Mouse (Mus musculus) mouse embryonic stem cell (cell line): ENCODE data around the gene Gm49355.

ENCODE experiments used
- in situ Hi-C, 2 experiments: fragments of 300-500 bp; cut with MboI; formaldehyde crosslinking; loops; 1 replicate in 1 of 2; 3 replicates in 1 of 2; pipeline ENCODE4 v1.14.3; 2019 to 2020; ENCODE audit warnings: low sequenced_read_pairs in 2 of 2, low pct_unique_long_range_greater_than_20kb in 1 of 2, mixed read lengths in 1 of 2; ENCODE audit not compliant: unreplicated experiment in 1 of 2

The Gm49355 gene

DNA sequence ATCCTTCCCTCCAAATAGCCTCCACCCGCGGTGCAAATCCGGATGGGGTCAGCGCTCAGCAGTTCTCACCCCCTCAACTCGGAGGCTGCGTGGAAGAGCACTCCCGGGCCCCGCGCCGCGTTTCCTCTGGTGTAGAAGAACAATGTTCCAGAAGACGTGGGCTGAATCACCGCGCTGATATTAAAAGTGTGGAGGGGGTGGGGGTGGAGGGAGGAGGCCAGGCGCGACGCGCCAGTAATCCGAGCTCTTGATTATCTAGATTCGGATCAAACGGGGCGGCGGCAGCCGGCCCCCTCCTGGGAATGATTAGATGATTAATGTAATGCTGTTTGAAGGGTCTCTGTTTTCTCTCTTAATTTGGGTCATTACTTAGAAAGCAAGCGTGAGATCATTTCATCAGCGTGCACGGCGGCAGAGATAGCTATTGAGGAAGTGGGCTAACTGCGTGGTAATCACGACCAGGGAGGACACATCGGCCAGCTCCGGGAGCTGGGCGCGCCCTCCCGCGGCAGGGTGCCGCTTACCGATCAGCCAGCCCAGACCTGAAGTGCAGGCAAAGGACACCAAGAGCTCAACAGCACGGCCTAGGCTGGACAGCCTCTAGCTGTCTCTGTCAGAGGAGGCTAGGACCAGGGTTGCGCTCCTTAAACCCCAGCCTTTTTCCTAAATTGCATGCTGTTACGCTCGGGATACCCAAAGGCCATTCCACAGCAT, 57.5 kb downstream of the Gm49355 start:
- in situ Hi-C loops: no loop called here

DNA sequence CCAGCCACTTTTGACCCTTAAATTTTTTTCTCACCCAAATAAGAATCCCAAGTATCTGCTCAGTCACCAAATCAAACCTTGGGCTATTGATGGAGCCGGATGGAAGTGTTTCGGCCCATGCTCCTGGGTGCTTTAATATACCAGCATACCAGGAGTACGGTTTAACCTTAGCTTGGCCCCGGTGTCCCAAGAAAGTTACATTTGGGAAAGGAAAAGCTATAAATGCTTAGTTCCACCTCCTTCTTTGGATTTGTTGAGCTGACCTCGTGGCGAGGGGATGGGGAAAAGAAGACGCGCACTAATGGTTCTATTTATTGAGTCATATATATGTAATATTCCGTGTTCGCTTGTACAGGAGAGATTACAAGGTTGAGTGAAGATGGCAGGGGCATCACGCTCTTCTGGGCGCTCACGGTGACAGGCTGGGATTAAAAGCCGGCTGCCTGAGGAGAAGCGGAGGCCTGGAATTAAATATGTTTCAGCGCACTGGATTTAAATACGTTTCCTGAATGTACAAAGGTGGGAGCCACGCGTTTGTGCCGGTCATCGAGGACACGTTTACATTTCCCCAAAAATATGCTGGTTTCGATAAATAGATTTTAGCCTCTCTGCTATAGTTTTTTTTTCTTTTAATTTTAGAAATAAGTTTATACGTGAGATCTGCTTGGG, 58.1 kb downstream of the Gm49355 start:
- in situ Hi-C loops: no loop called here

DNA sequence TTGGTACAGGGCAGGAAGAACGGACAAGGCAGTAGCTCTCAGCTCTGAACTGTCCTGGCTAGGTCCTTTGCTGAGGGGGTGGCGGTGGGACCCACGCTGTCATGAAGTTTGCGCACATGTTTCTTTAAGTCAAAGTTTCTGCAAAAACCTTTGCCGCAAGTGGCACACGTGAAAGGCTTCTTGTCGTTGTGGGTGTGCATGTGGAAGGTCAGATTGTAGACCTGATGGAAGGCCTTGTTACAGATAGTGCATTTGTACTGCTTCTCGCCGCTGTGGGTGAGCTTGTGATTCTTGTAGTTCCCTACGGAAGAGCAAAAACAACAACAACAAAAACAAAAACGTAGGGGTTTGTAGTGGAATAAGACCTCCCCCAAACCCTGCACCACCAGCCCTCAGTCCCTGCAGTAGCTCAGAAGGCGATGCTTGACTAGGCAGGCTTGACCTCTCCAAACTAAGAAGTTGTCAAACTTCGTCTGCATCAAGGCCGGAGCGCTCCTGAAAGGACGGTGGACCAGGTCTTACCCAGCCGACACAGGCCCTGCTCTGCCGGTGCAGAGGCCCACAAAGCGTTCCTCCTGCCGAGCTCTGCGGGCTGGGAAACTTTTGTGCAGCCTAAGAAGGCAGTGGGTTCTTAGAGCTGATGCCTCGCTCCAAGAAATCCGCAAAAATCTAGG, 58.8 kb downstream of the Gm49355 start:
- in situ Hi-C loops: no loop called here

DNA sequence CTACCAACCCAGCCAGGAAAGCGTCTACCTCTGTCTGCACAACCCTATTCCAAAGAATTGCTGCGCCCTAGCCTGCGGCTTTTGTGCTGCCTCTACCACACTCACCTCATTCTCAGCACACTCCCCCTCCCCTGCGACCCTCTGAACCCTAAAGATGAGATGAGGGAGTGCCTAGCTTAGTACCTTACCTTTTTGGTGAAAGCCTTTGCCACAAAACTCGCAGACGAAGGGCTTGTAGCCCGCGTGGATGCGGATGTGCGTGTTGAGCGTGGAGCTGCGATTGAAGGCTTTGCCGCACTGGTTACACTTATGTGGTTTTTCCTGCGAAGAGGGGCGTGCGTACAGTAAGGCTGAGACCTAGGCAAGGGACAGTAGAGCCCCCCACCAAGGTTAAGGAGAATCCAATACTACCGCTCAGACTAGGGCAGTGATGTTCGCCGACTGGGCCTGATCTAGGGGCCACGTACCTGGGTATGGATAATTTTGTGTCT, 59.7 kb downstream of the Gm49355 start:
- in situ Hi-C loops: no loop called here

DNA sequence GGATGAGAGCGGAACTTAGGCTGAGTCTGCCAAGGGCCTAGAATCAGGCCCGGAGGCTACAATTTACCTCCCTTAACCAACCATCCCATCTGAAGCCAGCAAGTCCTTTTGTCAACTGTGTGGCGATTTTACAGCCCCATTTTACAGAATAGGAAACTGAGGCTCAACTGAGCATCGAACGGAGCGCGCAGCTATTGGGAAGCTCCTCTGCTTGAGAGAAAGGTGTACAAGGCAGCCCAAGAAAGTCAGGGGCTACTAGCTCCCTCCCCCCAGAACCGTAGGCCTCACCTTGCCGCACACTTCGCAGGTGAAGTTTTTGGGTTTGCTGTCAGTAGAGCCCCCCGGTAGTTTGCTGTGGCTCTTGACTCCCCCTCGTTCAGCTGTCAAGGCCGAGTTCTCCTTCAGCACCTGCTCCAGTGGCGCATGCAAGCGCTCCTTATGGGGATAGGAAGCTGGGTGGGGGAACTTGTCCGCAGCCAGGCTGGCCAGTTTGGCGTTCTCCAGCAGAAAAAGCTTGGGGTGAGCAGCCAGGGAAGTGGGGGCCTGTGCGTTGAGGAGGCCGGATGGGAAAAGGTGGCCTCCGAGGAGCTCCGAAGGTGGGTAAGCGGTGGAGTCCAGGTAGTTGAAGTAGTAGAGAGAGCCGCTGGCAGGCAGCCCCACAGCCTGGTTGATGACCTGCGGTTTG, 60.4 kb downstream of the Gm49355 start:
- in situ Hi-C loops: no loop called here

DNA sequence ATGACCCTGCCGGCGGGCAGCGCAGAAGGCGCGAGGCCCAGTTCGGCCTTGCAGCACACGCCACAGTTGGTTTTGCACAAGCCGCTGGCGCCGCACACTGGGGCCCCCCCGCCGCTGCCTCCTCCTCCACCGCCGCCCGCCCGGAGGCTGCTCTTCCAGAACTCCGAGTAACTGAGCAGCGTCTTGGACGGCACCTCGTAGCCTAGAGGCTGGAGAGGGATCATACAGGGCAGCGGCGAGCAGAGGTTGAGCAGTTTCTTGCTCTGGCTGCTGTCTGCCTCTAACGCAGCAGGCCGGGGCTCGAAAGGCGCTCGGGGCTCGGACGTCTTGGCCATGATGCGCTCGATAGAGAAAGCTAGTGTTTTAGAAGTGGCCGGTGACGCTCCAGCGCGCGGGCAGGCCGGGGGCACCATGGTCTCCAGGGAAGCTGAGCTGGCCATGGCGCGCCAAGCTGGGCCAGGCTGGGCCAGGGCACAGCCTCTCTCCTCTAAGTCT, 61.0 kb downstream of the Gm49355 start:
- in situ Hi-C loops: no loop called here

DNA sequence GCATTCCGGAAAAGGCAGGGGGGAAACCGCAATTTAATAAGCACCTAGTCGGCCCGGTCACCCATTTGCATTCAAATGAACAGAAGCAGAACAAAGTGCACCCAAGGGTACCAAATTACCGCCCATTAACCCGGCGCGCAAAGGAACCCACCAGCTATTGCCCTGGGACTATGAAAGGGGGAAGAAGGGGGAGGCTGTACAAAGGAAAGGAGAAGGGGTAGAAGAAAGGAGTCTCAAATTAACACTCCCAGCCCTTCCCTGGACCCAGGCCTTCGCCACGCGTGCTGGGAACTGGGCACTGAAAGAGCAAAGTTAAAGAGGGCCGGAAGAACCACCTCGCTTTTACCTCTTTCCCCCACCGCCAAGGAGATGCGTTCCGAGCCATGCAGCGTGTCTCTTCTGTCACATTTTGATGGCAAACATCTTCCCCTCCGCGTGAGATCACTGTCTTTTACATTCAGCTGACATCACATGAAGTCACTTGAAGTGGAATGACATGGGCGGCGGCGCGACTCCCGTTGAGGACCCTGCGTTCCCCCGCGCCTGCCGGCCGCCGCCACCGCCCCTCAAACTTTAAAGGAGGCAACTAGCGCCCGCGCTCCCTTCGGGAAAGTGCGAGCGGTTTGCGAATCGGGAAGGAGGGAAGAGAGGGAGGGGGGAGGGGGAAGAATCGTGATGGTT, 61.6 kb downstream of the Gm49355 start:
- in situ Hi-C loops: no loop called here

DNA sequence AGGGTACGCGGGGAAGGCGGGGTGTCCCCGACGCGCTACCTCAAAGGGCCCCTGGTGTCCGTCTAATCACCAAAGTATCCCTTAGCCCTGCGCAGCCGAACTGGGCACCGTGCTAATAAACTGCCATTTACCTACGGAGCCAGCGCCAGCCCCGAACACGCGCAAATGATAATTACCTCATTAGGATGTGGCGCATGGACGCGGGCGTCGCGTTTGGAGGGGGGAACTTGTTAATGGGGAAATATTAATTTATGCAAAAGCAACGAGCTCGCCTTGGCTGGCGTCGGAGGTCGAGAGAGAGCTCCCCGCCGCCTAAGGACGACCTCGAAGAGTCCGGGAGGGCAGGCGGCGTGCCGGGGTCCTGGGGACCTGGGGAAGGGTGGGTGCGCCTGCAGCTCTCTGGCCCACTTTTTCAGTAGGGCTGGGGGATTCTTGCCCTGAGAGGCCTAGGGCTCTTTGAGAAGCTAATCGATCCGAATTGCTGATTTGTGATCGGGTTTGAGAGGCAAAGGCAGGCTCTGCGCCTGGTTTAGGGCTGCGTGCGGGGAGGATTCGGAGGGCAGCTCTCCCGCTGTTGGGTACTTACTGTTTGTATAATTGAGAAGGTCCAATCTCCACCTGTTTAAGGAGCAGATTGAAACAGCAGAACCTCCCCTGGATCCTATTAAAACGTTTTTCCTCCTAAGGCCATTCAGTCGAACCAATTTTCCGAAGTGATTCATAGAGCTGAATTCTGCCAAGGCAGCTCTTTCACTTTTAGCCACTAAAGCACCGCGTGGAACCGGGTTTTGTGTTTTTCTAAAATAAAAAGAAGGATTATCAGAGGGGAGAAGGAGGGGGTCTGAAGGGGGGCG, 62.5 kb downstream of the Gm49355 start:
- in situ Hi-C loops: no loop called here

DNA sequence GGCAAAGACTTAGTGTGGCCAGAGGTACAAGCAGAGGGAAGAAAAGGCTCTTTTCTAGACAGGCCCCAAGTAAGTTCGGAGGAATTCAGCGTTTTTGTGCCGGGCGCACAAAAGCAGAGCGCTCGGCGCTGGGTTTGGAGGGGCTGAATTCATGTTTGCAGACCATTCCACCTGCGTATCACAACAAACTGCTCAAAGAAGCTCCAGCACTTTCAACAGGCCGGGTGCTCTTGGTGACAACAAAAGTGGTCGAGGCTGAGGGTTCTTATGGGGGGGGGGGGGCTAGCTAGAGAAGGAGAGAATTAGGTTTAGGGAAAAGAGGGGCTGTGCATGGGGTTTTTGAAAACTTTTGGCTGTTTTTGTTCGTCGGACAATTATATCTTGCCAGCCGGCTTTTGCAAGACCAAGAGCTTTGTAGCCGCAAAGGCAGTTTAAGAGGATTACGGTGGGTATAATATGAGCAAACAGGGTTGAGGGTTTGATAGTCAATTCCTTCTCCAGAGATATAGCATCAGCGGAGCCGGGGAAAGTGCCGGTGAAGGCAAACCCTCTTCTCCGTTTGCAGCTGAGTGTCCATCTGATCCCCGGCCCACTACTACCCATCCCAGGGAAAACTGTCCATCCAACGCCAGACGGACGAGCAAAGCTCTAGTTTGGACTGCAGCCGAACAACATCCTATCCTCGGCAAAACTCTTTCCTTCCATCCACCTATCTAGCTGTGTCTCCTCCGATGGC, 63.3 kb downstream of the Gm49355 start:
- in situ Hi-C loops: no loop called here

DNA sequence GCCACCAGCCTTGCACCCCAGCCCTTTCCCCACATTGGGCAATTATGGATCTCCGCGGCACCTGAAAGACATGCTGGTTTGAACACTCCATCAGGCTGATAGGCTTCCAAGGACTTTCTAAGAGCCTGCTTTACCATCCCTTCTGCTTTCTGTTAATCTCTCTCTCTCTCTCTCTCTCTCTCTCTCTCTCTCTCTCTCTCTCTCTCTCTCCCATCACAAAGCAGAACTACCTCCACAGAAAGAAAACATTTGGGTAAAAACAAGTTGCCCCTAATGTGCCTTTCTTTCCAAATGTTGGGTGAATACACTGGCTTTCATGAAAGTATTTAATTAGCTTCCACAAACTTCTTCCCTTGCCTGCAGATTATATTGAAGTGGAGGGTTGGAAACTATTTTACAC, 64.3 kb downstream of the Gm49355 start, which contains the start of gene Fezf2:
Gene Fezf2, minus strand, starts transcription at position 101 of the 400 bp plus-strand sequence.
- in situ Hi-C loops: no loop called here

DNA sequence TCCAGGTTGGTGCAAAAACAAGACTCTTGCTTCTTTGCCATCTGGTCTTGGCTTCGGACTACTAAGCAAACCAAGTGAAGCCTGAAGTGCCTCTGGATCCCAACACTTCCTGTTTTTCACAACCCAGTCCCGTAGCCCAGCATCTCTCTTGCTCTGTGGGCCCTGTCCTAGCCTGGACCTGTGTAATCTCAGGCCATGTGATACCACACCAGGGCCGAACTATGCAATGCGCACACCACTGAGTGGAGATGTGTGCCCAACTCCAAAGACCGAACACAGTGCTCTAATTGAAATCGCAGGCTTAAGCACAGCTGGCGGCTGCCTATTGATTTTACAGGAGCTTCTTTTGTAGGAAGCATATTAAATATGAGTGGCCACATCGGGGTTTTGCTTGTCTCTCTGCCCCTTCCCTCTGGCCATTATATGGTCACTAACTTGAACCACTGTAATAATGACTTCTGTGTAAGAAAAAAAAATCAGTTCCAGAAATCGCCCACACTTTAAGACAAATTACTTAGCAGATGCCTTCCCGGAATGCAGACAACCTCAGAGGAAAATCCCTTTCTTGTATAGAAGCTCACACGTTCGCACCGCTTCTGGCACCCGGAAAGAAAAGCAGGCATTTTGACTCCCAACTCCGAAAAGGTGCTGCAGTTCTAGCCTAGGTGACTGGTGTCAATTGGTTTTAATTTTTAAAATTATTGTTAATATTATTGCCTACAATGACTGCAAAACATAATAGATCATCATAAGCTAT, 65.7 kb downstream of the Gm49355 start:
- in situ Hi-C loops: no loop called here

DNA sequence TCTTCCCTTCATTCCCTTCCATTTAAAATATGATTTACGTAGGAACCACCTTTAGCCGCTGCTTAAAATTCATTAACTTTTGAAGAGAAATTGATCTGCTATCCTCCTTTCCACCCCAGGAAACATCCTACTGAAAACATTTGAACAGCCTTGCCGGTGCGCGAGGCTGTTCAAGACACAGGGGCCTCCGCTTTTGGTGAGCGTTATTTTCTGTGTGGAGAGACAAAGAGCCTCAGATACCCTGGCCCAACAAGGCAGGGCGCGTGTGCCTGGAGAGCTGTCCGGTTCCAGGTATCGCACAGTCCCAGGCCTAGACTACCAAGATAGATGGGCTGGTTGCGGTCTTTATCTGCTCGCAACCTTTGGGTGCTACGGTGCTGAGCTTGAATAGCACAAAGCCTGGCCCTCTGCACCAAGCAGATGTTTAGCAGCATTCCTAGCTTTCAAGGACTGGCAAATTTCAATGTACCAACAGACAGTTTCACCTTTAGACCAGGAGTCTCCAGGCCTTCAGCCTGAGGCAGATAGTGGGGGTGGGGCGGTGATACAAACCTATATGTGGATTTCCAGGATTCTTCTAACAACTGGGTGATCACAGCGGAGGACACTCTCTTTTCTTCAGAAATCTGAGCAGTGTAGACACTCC, 66.6 kb downstream of the Gm49355 start:
- in situ Hi-C loops: no loop called here
